Mouse (Mus musculus) spleen, adult 2 months (tissue): ENCODE measurements around the gene 5730596B20Rik.

Experiments used
- CTCF ChIP-seq: fragments of 200-500 bp; IDR thresholded peaks from 2 replicates; pipeline ENCODE4 v1.5.1; 2011; ENCODE audit warnings: mild to moderate bottlenecking, inconsistent platforms; ENCODE audit not compliant: insufficient read depth, insufficient read length, insufficient replicate concordance; ENCODE audit errors: extremely low read depth
- POLR2A ChIP-seq: fragments of 200-500 bp; IDR thresholded peaks from 2 replicates; pipeline ENCODE4 v1.6.1; 2011; ENCODE audit warnings: low read depth, low read length, inconsistent platforms

DNA sequence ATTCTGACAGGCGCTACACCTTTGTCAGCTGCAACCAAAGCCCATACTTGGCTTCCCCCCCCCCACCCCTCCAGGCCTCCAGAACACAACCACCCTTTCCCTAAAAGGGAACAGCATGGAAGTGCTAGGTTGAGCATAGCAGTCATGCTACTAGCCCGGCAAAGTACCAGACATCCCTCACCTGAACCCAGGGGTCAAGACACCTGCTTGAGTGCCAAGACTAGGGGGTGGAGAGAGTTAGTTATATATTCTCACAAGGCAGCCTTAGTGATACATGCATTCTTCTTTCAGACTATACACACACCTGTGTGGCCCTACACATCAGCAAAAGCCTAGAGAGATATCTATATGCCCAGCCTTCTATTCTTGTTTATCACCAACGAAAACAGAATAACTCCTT lies 8.5 kb downstream of the 5730596B20Rik start:
- TF ChIP-seq CTCF (no peak), POLR2A (no peak)
